Comparison of ENCODE assay signal across 8 mouse cellular contexts in the genomic region with DNA sequence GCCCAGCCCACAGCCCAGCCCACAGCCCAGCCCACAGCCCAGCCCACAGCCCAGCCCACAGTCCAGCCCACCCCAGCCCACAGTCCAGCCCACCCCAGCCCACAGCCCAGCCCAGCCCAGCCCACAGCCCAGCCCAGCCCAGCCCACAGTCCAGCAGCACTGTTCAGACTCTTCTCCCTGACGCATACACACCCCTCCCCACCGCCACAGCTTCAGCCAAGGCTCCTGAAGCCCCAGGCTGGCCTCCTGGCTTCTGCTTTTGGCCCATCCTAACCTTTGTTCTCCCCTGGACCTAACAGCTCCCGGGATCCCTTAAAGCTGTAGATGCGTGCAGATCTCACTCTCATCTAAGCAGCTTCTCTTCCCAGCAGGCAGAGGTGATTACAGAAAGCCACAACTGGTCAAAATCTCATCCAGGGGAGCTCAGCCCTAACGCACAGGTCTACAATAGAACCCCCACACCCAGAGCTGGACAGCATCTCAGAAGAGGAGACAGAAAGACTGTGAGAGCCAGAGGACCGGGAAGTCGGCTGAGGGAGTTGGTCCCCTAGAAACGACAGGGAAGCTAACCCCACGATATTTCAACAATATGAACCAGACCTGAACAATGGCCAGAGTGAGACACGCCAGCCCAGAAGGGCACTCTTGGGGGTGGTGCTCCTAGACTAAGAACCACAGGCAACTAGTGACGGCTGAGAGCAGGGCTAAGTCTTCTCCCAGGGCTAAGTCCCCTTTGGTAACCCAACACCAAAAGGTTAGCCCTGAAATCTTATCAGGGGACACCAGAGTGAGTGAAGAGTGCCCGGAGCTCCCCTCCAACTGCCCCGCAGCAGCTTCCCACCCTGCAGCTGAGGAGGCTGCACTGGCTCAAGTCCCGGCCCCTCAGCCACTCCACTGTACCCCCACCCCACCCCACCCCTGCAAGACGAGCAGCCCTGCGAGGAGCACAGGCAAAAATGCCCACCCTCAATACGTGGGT. TPM values are rescaled to one million over a fixed set of nuclear protein-coding genes. Genes with fewer than 3 reads are reported as not detected.
DNase-seq lines count a peak whose midpoint lies in the region; ATAC-seq lines count a peak whose summit lies in the region.

No protein-coding gene starts in this region.

- intact Hi-C loops in left cerebral cortex, postnatal 25 days (cut with DNase I) = no loop called here

- no peaks in the 10 kb centered on the region; the same call in 1 of the 2 replicates for H3K27me3 ChIP-seq in hindbrain, embryonic 13.5 days
- no peaks in the 10 kb centered on the region for H3K27me3 ChIP-seq in liver, embryonic 11.5 days (replicated peaks; ENCODE audit: control insufficient read depth, insufficient read depth, low read length)
- no peaks in the 10 kb centered on the region for H3K27me3 ChIP-seq in neural tube, embryonic 11.5 days (ENCODE audit: control insufficient read depth, insufficient read depth, low read length)

- ATAC-seq in hindbrain, embryonic 13.5 days (ENCODE audit: low FRiP score) = peak; percentile 65; the same call in 1 of the 2 replicates
- ATAC-seq in liver, embryonic 11.5 days (replicated peaks; ENCODE audit: low FRiP score) = peak; percentile 66
- peak; percentile 70 for ATAC-seq in neural tube, embryonic 11.5 days (ENCODE audit: insufficient read depth, low FRiP score, low TSS enrichment)
- ATAC-seq in activated CD4-positive, CD25-positive, alpha-beta regulatory T cell, adult 4 months = no peak

- H3K9ac ChIP-seq in hindbrain, embryonic 13.5 days = peak overlapping the region; percentile 26; the same call in 1 of the 2 replicates
- no peak overlapping the region for H3K9ac ChIP-seq in liver, embryonic 11.5 days (ENCODE audit: low read depth, low read length)
- H3K9ac ChIP-seq in neural tube, embryonic 11.5 days (ENCODE audit: low read length) = no peak overlapping the region

- no peak overlapping the region for H3K27ac ChIP-seq in hindbrain, embryonic 13.5 days
- peak overlapping the region; percentile 39 for H3K27ac ChIP-seq in liver, embryonic 11.5 days (ENCODE audit: low read depth, low read length)
- no peak overlapping the region for H3K27ac ChIP-seq in neural tube, embryonic 11.5 days (ENCODE audit: low read depth, low read length)

- H3K4me1 ChIP-seq in hindbrain, embryonic 13.5 days (replicated peaks) = peaks cover 10% of the 10 kb centered on the region
- peaks cover 28% of the 10 kb centered on the region for H3K4me1 ChIP-seq in liver, embryonic 11.5 days (replicated peaks; ENCODE audit: control insufficient read depth, insufficient read depth, low read length)
- peaks cover 7% of the 10 kb centered on the region; the same call in 1 of the 2 replicates for H3K4me1 ChIP-seq in neural tube, embryonic 11.5 days (ENCODE audit: control insufficient read depth, insufficient read depth, low read length)

- no peak overlapping the region for H3K4me3 ChIP-seq in hindbrain, embryonic 13.5 days
- H3K4me3 ChIP-seq in liver, embryonic 11.5 days (ENCODE audit: low read depth, low read length) = peak overlapping the region; percentile 10; the same call in 1 of the 2 replicates
- no peak overlapping the region for H3K4me3 ChIP-seq in neural tube, embryonic 11.5 days (ENCODE audit: low read depth, low read length)

- peak; percentile 76 for DNase-seq in Muller cell, postnatal 12 days (ENCODE audit: inconsistent ontology term)
- DNase-seq in embryo, embryonic 10.5 days (ENCODE audit: low spot score) = peak; percentile 83
- DNase-seq in liver, embryonic 11.5 days (ENCODE audit: low spot score) = peak; percentile 70
- peak; percentile 63 for DNase-seq in neural tube, embryonic 11.5 days (ENCODE audit: low spot score)
- DNase-seq in testis, postnatal 10 days (ENCODE audit: low spot score) = no peak
- DNase-seq in left cerebral cortex, postnatal 25 days (ENCODE audit: low spot score in 2 of 2) = no peak

- no peaks in the 10 kb centered on the region for H3K9me3 ChIP-seq in hindbrain, embryonic 13.5 days
- H3K9me3 ChIP-seq in liver, embryonic 11.5 days (ENCODE audit: control insufficient read depth, low read length) = no peaks in the 10 kb centered on the region
- H3K9me3 ChIP-seq in neural tube, embryonic 11.5 days (ENCODE audit: control insufficient read depth, low read length) = no peaks in the 10 kb centered on the region

- H3K4me2 ChIP-seq in hindbrain, embryonic 13.5 days = peak overlapping the region; percentile 37
- H3K4me2 ChIP-seq in liver, embryonic 11.5 days = peak overlapping the region; percentile 51
- peak overlapping the region; percentile 23; the same call in 1 of the 2 replicates for H3K4me2 ChIP-seq in neural tube, embryonic 11.5 days (ENCODE audit: low read depth)

- 34% methylated on average over 17 of the region's 17 CpGs for WGBS in hindbrain, embryonic 13.5 days
- WGBS in liver, embryonic 11.5 days = 15% methylated on average over 17 of the region's 17 CpGs
- WGBS in neural tube, embryonic 11.5 days = 27% methylated on average over 17 of the region's 17 CpGs

- no peaks in the 10 kb centered on the region for H3K36me3 ChIP-seq in hindbrain, embryonic 13.5 days
- no peaks in the 10 kb centered on the region for H3K36me3 ChIP-seq in liver, embryonic 11.5 days (ENCODE audit: control insufficient read depth, insufficient read depth, low read length)
- H3K36me3 ChIP-seq in neural tube, embryonic 11.5 days (ENCODE audit: control insufficient read depth, insufficient read depth, low read length) = no peaks in the 10 kb centered on the region

RNA-seq across cellular contexts. Expression of a gene that starts 14.7 kb away (rescaled TPM):
- polyA plus RNA-seq in hindbrain, embryonic 13.5 days (2015; fragmentation: Nextera tagmentation; extraction: Ambion mirVana) = 14.2 and 15.6 TPM in 2 replicates
- polyA plus RNA-seq in liver, embryonic 11.5 days (2014; fragmentation: Nextera tagmentation; extraction: Ambion mirVana) = 14.5 and 16.2 TPM in 2 replicates
- 11.2 and 12.0 TPM in 2 replicates for polyA plus RNA-seq in neural tube, embryonic 11.5 days (2014; fragmentation: Nextera tagmentation; extraction: Ambion mirVana)
- total RNA-seq in left cerebral cortex, postnatal 25 days (2021) = 10 to 100 TPM; 50.9 to 56.3 TPM
- 1 to 10 TPM; 6.7 to 8.9 TPM for polyA plus RNA-seq in activated CD4-positive, CD25-positive, alpha-beta regulatory T cell, adult 4 months (2017; shearing (Covaris generic))

RNA-seq across cellular contexts. Expression of a gene that starts 26.9 kb away (rescaled TPM):
- polyA plus RNA-seq in hindbrain, embryonic 13.5 days (2015; fragmentation: Nextera tagmentation; extraction: Ambion mirVana) = 12.6 and 13.0 TPM in 2 replicates
- 59.9 and 60.1 TPM in 2 replicates for polyA plus RNA-seq in liver, embryonic 11.5 days (2014; fragmentation: Nextera tagmentation; extraction: Ambion mirVana)
- polyA plus RNA-seq in neural tube, embryonic 11.5 days (2014; fragmentation: Nextera tagmentation; extraction: Ambion mirVana) = 12.7 and 15.5 TPM in 2 replicates
- total RNA-seq in left cerebral cortex, postnatal 25 days (2021) = 10 to 100 TPM; 67.5 to 72.6 TPM
- polyA plus RNA-seq in activated CD4-positive, CD25-positive, alpha-beta regulatory T cell, adult 4 months (2017; shearing (Covaris generic)) = 1 to 10 TPM; 1.0 to 1.3 TPM

Comparison
In these comparisons a context has a peak if more than half of its experiments do, and no peak if none do; other contexts are left out.
1. DNase-seq: peak in Muller cell, postnatal 12 days (single experiment), embryo, embryonic 10.5 days (single experiment), liver, embryonic 11.5 days (single experiment) and neural tube, embryonic 11.5 days (single experiment); none in testis, postnatal 10 days (single experiment) and left cerebral cortex, postnatal 25 days (0 of 2).
2. Peak in every context shown above with its lines, with median percentiles within 50 percentile points of each other: H3K4me2 ChIP-seq.